Mouse (Mus musculus): ENCODE data around the gene Acta2.

Gene Acta2

GRCm38 (mm10) chr19:34254880-34255681 is at the start of gene Acta2:
Gene Acta2 (minus strand): TSS chr19:34255590.
- no peak for DNase-seq (ENCODE audit: low spot score in 2 of 2)

GRCm38 (mm10) chr19:34304917-34305316 is 49.5 kb upstream of the Acta2 start:
- no peak for DNase-seq (ENCODE audit: low spot score in 2 of 2)

DNA sequence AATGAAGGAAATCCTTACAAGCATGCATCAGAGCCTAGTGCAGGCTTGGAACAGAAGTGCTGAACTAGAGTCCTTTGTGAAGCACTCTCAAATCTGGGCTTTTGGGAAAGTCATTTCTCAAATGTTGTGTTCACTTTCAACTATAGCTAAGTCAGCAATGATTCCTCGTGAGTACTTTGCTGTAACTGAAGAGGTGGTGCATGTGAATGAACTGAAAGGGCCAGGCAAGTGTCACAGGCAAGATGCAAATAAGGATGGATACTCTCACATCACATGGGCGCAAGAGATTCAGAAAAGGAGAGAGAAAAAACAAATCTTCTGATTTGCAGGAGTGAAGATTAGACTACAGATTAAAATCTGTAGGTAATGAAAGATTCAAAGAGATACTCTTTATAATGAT is 45.0 kb upstream of the Acta2 start:
- DNase-seq (ENCODE audit: low spot score in 2 of 2) = no peak

- no peak for DNase-seq (ENCODE audit: low spot score in 2 of 2)
Observed at GRCm38 (mm10) chr19:34299229-34299628, 43.8 kb upstream of the Acta2 start.

- no peak for DNase-seq (ENCODE audit: low spot score in 2 of 2)
Observed at GRCm38 (mm10) chr19:34298531-34298930, 43.1 kb upstream of the Acta2 start.

GRCm38 (mm10) chr19:34295442-34295841 is 40.1 kb upstream of the Acta2 start:
- no peak for DNase-seq (ENCODE audit: low spot score in 2 of 2)

GRCm38 (mm10) chr19:34293376-34293947 is 38.1 kb upstream of the Acta2 start:
- DNase-seq (ENCODE audit: low spot score in 2 of 2) = no peak

DNA sequence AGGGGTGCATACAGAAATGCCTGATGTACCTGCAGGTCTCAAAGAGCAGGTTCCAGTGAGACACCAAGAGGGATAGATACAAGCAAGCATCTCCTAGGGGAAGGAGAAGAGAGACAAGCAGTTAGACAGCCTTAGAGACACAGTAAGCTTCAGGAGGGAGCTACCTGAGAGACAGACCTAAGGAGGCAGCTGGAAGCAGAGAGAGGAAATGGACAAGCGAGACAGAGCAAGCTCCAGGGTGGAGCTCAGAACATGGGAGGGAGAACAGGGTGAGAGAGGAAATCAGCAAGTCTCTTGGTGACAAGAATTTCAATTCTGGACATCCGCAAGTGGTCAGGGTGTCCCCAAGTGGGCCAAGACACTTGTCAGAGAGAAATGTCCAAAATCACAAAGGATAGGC is 37.3 kb upstream of the Acta2 start:
- no peak for DNase-seq (ENCODE audit: low spot score in 2 of 2)

DNA sequence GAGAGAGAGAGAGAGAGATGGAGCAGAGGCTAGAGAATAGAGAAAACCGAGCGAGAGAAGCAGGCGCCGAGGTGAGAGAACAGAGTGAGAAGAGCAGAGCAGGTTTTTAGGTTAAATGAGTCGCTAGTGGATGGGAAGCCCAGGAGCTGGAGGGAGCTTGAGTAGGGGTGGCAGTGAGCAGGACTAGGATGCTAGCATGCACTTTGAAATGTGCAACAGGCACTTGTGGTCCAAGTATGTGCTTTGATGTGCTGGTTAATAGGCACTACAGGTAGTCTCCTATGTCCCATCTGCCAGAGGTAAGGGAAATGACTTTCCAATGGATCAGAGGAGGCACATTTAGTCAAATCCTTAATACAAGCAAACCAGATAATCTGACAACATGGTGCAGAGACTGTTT is 36.6 kb upstream of the Acta2 start:
- no peak for DNase-seq (ENCODE audit: low spot score in 2 of 2)

DNA sequence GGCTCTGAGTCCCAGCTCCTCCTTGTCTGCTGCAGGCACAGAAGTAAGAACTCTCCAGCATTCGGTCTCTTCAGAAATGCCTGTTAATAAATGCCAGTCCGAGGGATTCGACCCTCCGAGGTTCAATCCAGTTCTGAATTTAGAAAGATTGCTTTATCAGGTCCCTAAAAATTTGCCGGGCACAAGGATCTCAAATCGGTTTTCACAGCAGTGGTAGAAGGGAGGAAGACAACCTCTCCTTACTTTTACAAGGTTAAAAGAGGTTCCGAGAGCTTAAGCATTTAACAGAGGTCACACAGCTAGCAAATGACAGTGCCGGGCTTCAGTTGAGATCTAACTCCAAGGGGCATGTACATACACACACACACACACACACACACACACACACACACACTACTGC is 36.0 kb upstream of the Acta2 start:
- DNase-seq (ENCODE audit: low spot score in 2 of 2) = no peak

- no peak for DNase-seq (ENCODE audit: low spot score in 2 of 2)
Observed at GRCm38 (mm10) chr19:34290872-34291341, 35.5 kb upstream of the Acta2 start.

GRCm38 (mm10) chr19:34289948-34290789 is 34.8 kb upstream of the Acta2 start, which contains the start of gene Fas:
Gene Fas (plus strand): TSS chr19:34290666.
- DNase-seq (ENCODE audit: low spot score in 2 of 2) = peak; percentile 31 to 40

GRCm38 (mm10) chr19:34288696-34289095 is 33.3 kb upstream of the Acta2 start:
- DNase-seq (ENCODE audit: low spot score in 2 of 2) = no peak

- no peak for DNase-seq (ENCODE audit: low spot score in 2 of 2)
Observed at GRCm38 (mm10) chr19:34287656-34288415, 32.4 kb upstream of the Acta2 start.

DNA sequence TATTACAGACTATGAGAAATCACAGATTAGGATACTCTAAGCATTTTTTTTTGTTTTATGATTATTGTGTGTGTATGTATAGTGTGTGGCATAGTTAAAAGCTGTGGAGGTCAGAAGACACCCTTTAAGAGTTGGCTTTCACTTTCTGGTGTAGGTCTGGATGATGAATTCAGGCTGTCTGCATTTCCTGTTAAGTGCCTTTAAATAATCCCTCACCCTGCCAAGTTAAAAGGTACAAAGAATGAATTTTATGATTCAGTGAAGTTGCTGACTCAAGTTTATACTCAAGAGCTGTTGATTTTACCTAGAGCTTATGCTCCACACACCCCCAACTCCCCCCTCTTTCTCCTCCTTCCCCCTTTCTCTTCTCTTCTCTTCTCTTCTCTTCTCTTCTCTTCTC is 31.8 kb upstream of the Acta2 start:
- no peak for DNase-seq (ENCODE audit: low spot score in 2 of 2)

- DNase-seq (ENCODE audit: low spot score in 2 of 2) = no peak
Observed at GRCm38 (mm10) chr19:34284826-34285225, 29.4 kb upstream of the Acta2 start.

GRCm38 (mm10) chr19:34284383-34284782 is 29.0 kb upstream of the Acta2 start:
- DNase-seq (ENCODE audit: low spot score in 2 of 2) = no peak

DNA sequence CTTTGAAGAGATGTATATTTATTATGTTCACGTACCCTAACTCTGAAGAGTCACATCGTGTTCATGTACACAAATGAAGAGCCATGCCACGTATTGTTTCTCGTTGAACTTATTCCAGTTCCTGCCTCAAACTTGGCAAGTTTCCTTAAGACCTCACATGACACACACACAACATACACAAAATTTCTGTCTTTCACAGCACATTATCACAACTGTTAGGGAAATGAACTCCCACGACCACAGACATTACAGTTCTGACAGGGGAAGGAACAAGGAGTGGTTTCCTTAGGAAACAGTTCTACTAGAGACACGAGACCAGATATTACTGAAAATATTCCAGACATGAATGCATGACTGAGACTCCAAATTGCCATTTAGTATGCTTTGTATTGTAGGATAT is 28.2 kb upstream of the Acta2 start:
- no peak for DNase-seq (ENCODE audit: low spot score in 2 of 2)

- no peak for DNase-seq (ENCODE audit: low spot score in 2 of 2)
Observed at GRCm38 (mm10) chr19:34278078-34278477, 22.7 kb upstream of the Acta2 start.

DNA sequence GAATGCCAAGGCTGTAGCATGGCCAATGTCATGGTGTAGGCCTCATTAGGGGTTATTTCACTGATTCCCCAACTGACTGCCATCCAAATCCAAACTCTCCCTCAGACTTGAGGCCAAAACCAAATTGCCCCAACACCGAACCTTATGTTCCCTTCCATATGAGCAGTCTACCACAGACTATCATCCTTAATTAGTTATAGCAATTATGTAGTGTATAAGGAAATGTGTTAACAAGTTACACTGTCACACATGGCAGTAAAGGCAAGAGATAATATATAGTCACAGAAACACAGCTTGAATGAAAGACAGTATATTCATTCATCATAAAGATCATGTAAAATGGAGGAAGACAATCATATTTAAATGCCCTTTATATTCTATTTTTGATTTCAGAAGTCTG is 17.7 kb upstream of the Acta2 start:
- DNase-seq (ENCODE audit: low spot score in 2 of 2) = no peak

GRCm38 (mm10) chr19:34270824-34271464 is 15.6 kb upstream of the Acta2 start:
- no peak for DNase-seq (ENCODE audit: low spot score in 2 of 2)

Data from spleen, postnatal 14 days (tissue).